Mouse (Mus musculus) heart, embryonic 16.5 days (tissue): Measurements from ENCODE around the gene Tpgs1. TPM values are rescaled to one million over a fixed set of nuclear protein-coding genes. Genes with fewer than 3 reads are reported as not detected.

ENCODE experiments used
- ATAC-seq: fragments of 200-750 bp; cut with Nextera tagmentation; replicated peaks from 2 replicates; pipeline ENCODE4 v1.8.0; 2017; ENCODE audit warnings: moderate number of reproducible peaks; ENCODE audit not compliant: insufficient read depth, low FRiP score; ENCODE audit errors: extremely low read depth
- H3K27ac ChIP-seq: fragments of 300-500 bp; sonication (generic); 2 replicates; pipeline ENCODE4 v1.5.1; 2014; ENCODE audit warnings: mild to moderate bottlenecking, low read length, control low read depth, moderate library complexity
- H3K27me3 ChIP-seq: fragments of 300-500 bp; sonication (generic); 2 replicates; pipeline ENCODE4 v1.6.1; 2014; ENCODE audit warnings: low read length, mixed read lengths; ENCODE audit not compliant: control insufficient read depth, insufficient read depth
- H3K36me3 ChIP-seq: fragments of 300-500 bp; sonication (generic); 2 replicates; pipeline ENCODE4 v1.6.1; 2014; ENCODE audit not compliant: control insufficient read depth, insufficient read depth
- H3K4me1 ChIP-seq: fragments of 300-500 bp; sonication (generic); 2 replicates; pipeline ENCODE4 v1.6.1; 2014; ENCODE audit warnings: low read length, mixed read lengths; ENCODE audit not compliant: control insufficient read depth, insufficient read depth
- H3K4me2 ChIP-seq: fragments of 300-500 bp; sonication (generic); 2 replicates; pipeline ENCODE4 v1.6.1; 2014; ENCODE audit warnings: low read depth, mild to moderate bottlenecking, control low read depth, low read length
- H3K4me3 ChIP-seq: fragments of 300-500 bp; sonication (generic); 2 replicates; pipeline ENCODE4 v1.5.1; 2014; ENCODE audit warnings: mild to moderate bottlenecking, control low read depth, low read length
- H3K9ac ChIP-seq: fragments of 300-500 bp; sonication (generic); 2 replicates; pipeline ENCODE4 v1.6.1; 2014; ENCODE audit warnings: low read length, control low read depth
- H3K9me3 ChIP-seq: fragments of 300-500 bp; sonication (generic); replicated peaks from 2 replicates; pipeline ENCODE4 v1.6.1; 2016; ENCODE audit warnings: low read length; ENCODE audit not compliant: control insufficient read depth
- WGBS: fragments of 180-500 bp; shearing (Covaris S2); extraction: QIAGEN DNeasy Blood & Tissue Kit; methylation state at CpG from one replicate; pipeline ENCODE4 v1.1.7; 2014; 5-methylcytosine and 5-hydroxymethylcytosine counted together
- polyA plus RNA-seq: library from polyadenylated mRNA; unstranded; fragments of >200 nt; fragmentation: Nextera tagmentation; extraction: Ambion mirVana; gene quantifications from 2 replicates; pipeline ENCODE4 v1.2.1, GENCODE M21; 2015

Tpgs1 gene
- 45.5 and 47.0 TPM in 2 replicates for polyA plus RNA-seq

DNA sequence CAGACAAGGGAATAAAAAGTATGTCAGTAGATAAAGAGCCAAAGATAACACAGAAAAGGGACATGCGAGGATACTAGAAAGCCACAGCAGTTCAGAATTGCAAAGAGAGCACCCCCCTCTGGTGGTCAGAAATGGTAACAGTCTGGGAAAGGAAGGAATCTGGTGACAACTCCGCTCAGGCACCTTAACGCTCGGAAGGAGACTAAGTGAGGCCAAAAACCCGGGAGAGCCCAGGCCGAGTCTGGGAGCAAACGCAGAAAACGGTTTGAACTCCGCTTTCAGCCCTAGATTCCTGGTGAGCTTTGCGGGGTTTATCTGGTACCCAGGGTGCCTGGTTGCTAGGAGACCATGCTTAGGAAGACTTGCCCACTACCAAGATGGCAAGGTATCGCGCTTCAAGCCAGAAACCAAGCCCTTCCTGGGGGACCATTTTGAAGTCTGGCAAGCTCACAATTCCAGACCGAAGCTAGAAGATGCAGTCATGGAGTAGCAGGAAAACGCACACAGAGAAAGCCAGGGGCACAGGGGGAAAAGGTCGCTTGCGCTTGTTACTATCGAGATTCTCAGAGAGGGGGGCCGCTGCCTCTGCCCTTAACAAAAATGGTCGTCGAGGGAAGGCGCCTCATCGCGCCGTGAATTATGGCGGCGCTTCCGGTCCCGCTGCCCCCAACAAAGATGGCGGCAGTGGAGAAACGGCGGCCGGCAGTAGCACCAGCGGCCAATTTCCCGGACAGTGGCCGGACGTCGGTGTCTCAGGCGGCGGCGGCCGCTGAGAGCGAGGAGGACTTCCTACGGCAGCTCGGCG, at the start of gene Tpgs1:
Gene Tpgs1 (plus strand): TSS at position 599 of the 805 bp plus-strand sequence.
- ATAC-seq: peak; percentile 81
- WGBS: 0% methylated on average over 45 of the region's 45 CpGs
- no peaks in the 10 kb centered on the region for H3K9me3 ChIP-seq
- 0 out of 2 replicates have a peak, but pooled peaks cover 3% of the 10 kb centered on the region for H3K27me3 ChIP-seq
- H3K36me3 ChIP-seq: no peaks in the 10 kb centered on the region
- peak within 1 kb of the TSS; percentile 89 for H3K4me2 ChIP-seq
- H3K27ac ChIP-seq: peak within 1 kb of the TSS; percentile 94
- H3K4me3 ChIP-seq: peak within 1 kb of the TSS; percentile 99
- H3K9ac ChIP-seq: peak within 1 kb of the TSS; percentile 91
- peaks cover 14% of the 10 kb centered on the region for H3K4me1 ChIP-seq

DNA sequence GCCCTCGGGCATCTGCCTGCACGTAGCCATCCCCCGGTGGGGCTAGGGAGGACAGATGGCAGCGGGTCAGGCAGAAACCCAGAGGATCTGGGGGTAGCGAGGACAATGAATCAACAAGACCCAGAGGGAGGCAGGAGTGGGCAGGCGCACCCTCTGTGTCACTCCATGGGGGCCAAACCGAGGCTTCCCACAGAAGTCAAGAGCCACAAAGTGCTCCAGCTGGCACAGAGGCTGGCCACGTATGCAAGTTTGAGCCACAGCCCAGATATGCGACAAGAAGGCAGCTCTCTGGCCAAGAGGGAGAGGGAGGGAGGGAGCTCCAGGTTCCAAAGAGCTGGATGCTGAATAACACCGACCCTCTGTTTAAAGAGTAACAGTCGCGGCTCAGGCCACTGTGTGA, 45.2 kb upstream of the Tpgs1 start:
- ATAC-seq: no peak
- Histone ChIP-seq H3K36me3 (no peaks in the 10 kb centered on the region), H3K9me3 (no peaks in the 10 kb centered on the region), H3K27me3 (no peaks in the 10 kb centered on the region), H3K9ac (no peak overlapping the region), H3K27ac (no peak overlapping the region), H3K4me1 (no peaks in the 10 kb centered on the region), H3K4me2 (no peak overlapping the region), H3K4me3 (no peak overlapping the region)
- 72% methylated on average over 12 of the region's 12 CpGs for WGBS

DNA sequence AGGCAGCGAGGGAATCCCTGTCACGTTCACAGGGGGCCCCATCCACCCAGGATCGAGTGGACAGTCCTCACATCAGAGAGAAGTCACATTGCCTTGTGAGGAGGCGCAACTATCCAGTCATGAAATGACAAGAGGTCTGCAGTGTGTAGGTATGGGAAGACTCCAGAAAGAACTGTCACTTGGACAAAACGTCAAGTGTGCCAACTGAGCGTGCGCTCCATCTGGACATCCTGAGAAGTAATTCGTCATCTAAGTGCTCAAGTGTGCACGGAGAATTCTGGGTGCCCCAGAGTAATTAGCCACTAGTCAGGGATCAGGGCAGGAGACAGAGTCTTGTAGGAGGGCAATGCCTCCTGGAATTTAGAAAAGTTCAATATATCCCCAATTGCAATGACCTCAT, 43.8 kb upstream of the Tpgs1 start:
- Histone ChIP-seq H3K4me2 (no peak overlapping the region), H3K9ac (no peak overlapping the region), H3K4me3 (no peak overlapping the region), H3K4me1 (no peaks in the 10 kb centered on the region), H3K27me3 (no peaks in the 10 kb centered on the region), H3K9me3 (no peaks in the 10 kb centered on the region), H3K27ac (no peak overlapping the region), H3K36me3 (no peaks in the 10 kb centered on the region)
- ATAC-seq: no peak
- WGBS: 71% methylated on average over 9 of the region's 9 CpGs

DNA sequence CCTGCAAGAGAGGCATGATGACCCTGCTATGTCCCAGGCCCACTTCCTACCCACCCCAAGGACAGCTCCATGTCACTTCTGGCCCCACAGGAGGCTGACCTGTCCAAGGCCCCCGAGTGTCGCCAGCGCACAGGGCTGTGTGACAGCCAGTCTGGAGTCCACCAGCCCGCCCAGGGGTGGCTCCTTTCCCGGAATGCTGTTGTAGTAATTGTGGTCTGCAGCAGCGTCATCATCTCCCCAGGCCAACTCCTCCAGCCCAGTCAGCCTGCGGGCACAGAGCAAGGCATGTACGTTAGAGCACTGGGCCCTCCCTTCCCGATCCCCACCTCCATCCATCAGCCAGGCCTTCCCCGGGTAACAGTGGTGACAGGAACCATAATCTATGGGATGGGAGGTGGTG, 43.0 kb upstream of the Tpgs1 start:
- 79% methylated on average over 10 of the region's 10 CpGs for WGBS
- Histone ChIP-seq H3K36me3 (no peaks in the 10 kb centered on the region), H3K4me2 (no peak overlapping the region), H3K27ac (no peak overlapping the region), H3K4me3 (no peak overlapping the region), H3K27me3 (no peaks in the 10 kb centered on the region), H3K9ac (no peak overlapping the region), H3K4me1 (no peaks in the 10 kb centered on the region), H3K9me3 (no peaks in the 10 kb centered on the region)
- no peak for ATAC-seq

DNA sequence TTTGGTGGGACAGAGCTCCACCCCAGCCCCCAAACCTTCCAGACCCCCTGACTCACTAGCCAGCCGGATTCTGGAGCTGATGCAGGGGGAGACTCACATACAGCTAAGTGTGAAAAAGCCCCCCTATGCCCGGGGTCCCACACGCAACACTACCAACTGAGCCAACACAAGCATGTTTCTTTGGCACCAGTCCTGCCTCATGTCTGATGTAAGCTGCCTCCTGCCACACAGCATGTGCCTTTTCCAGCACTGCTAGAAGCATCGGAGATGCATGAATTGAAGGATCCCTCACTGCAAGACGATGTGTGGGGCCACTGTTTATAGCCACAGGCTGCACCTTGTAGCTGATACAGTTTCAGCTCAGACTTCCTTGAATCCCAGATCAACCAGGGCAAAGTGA, 40.8 kb upstream of the Tpgs1 start:
- H3K27ac ChIP-seq: no peak overlapping the region
- H3K36me3 ChIP-seq: no peaks in the 10 kb centered on the region
- H3K9me3 ChIP-seq: no peaks in the 10 kb centered on the region
- no peaks in the 10 kb centered on the region for H3K4me1 ChIP-seq
- no peak for ATAC-seq
- WGBS: 80% methylated on average over 5 of the region's 5 CpGs
- H3K9ac ChIP-seq: no peak overlapping the region
- no peak overlapping the region for H3K4me3 ChIP-seq
- H3K27me3 ChIP-seq: no peaks in the 10 kb centered on the region
- no peak overlapping the region for H3K4me2 ChIP-seq

DNA sequence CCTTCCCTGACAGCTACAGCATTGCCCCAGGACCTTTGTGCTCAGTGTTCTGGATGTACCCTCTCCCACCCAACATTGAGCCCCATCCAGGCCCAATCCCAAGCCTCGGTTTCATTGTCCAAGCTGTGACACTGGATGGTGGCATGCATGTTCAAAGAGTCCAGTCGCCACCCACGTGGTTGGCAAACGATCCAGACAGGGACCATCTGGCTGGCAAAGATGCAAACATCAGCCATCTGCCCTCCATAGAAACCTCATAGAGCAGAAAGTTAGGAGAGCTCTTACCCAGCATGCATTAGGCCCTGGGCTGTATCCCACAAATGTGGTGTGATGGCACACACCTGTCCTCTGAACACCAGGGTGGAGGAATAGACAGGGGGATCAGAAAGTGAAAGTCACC, 37.7 kb upstream of the Tpgs1 start:
- 79% methylated on average over 4 of the region's 4 CpGs for whole genome bisulfite sequencing
- H3K9me3 ChIP-seq: no peaks in the 10 kb centered on the region; the same call in 1 of the 2 replicates
- H3K27ac ChIP-seq: no peak overlapping the region
- ATAC-seq: no peak
- H3K9ac ChIP-seq: no peak overlapping the region
- no peak overlapping the region for H3K4me2 ChIP-seq
- no peak overlapping the region for H3K4me3 ChIP-seq
- no peaks in the 10 kb centered on the region for H3K4me1 ChIP-seq
- H3K36me3 ChIP-seq: no peaks in the 10 kb centered on the region
- peaks cover 7% of the 10 kb centered on the region for H3K27me3 ChIP-seq

DNA sequence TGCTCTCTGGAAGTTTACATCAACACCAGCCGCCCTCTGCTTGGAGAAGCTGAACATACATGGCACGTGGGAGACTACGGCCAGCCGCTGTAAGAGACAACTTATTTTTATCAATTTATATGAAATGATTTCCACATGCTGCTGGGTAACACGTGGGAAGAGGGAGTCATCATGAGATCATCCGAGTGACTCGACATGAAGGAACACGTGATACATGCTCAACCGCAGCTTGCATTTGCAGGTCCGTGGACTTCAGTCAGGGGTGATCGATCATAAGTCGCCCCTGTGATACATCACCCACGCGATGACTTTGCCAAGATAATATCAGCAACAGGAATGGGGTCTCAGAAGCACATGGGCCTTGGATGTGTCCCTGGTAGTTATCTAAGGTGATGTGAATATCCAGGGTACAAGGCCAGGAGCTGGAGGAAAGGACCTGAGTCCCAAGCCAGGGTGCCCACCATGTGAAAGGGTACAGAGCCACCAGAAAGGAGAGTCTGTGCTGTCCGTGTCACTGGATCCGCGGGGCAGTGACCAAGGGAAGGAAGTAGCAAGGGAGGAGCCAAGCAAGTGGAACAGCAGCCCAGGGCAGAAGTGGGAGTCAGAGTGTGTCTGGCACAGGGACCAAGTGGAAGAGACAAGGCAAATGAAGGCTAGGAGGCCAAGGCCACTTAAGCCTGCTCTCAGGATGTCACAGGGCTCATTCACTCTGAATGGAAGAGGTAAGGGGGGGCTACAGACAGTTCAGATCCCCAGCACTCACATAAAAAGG, 36.0 kb upstream of the Tpgs1 start:
- ATAC-seq: no peak
- Histone ChIP-seq H3K4me3 (no peak overlapping the region), H3K36me3 (no peaks in the 10 kb centered on the region), H3K4me1 (no peaks in the 10 kb centered on the region; the same call in 1 of the 2 replicates), H3K27ac (no peak overlapping the region), H3K27me3 (peaks cover 25% of the 10 kb centered on the region), H3K9me3 (no peaks in the 10 kb centered on the region; the same call in 1 of the 2 replicates), H3K4me2 (no peak overlapping the region), H3K9ac (no peak overlapping the region)
- WGBS: 70% methylated on average over 17 of the region's 17 CpGs

DNA sequence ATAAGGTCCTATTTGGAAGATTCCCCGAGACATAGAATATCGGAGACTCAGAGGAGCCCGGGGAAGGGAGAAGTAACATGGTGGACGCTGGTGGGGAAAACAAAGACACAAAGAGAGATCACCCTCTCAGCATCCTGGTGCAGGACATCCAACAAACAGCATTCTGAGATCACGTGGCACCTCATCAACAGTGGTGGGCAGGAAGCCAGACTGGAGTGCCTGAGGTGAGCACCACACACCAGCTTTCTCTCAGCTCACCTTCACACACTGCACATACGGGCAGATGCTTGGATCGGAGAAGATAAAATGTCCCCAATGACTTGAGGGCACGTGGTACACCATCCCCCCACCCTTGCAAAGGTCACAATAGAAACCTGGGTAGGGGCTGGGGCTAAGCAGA, 32.9 kb upstream of the Tpgs1 start:
- Histone ChIP-seq H3K4me3 (no peak overlapping the region), H3K27ac (no peak overlapping the region), H3K27me3 (peaks cover 48% of the 10 kb centered on the region), H3K36me3 (no peaks in the 10 kb centered on the region), H3K9ac (no peak overlapping the region), H3K4me1 (peaks cover 7% of the 10 kb centered on the region), H3K9me3 (no peaks in the 10 kb centered on the region; the same call in 1 of the 2 replicates), H3K4me2 (no peak overlapping the region)
- WGBS: 79% methylated on average over 8 of the region's 8 CpGs
- no peak for ATAC-seq
